Comparison of ENCODE assay signal across 8 mouse cellular contexts in the genomic region with DNA sequence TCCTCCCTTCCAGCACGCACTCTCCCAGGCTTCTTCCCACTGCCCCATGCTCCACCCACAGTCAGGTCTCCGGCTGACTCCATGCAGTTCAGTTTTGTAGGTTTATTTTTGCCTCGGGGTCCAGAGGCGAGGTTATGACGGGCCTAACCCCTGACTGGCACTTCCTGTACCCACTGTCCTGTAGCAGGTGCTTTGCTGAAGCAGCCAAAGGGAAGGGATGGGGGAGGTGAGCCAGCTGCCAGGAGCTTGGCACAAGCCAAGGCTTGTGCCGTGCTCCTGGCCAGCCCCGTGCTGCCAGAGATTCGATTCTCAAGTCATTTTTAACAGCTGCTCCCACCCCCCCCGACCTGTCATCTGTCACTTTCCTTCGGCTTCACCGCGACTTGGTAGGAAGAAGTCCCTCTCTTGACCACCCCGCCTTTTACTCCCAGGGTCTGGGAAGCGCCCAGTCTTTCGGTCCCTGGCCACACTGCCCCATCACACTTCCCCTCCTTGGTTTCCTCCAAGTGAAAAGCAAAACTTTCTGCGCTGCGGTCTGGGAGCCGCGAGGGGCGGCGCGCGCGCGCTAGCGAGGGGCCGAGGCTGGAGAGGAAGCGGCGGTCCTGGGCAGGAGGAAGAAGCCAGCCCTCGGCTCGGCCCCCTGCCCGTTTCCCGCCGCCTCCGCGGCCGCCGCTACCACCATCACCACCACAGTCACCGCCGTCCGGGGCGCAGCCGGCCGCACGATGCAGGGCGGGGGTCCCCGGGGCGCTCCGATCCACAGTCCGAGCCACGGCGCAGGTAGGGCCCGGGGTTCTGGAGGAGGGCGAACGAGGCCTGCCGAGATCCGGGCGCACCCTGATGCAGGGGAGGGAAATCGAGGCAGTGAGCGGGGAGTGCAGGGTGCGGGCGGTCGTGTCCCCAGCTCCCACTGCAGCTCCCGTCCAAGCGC. TPM values are rescaled to one million over a fixed set of nuclear protein-coding genes. Genes with fewer than 3 reads are reported as not detected.
DNase-seq lines count a peak whose midpoint lies in the region; ATAC-seq and TF ChIP-seq lines count a peak whose summit lies in the region.

TSS of gene Disc1 (plus strand) at position 691 of the 931 bp plus-strand sequence.

- H3K9ac ChIP-seq in forebrain, postnatal 0 days: peak within 1 kb of the TSS; percentile 62
- H3K9ac ChIP-seq in limb, embryonic 11.5 days (ENCODE audit: low read length): peak within 1 kb of the TSS; percentile 65
- H3K9ac ChIP-seq in stomach, embryonic 15.5 days: peak within 1 kb of the TSS; percentile 78

- TF ChIP-seq CTCF in forebrain, postnatal 0 days (IDR thresholded peaks at IDR 0.05; ENCODE audit: low read depth): peak; percentile 1; the same call in 1 of the 2 replicates

- H3K36me3 ChIP-seq in forebrain, postnatal 0 days (ENCODE audit: insufficient read depth): no peaks in the 10 kb centered on the region
- H3K36me3 ChIP-seq in limb, embryonic 11.5 days (ENCODE audit: control insufficient read depth, insufficient read depth, low read length): no peaks in the 10 kb centered on the region
- no peaks in the 10 kb centered on the region for H3K36me3 ChIP-seq in midbrain, embryonic 10.5 days
- H3K36me3 ChIP-seq in stomach, embryonic 15.5 days: no peaks in the 10 kb centered on the region

- WGBS in forebrain, postnatal 0 days: 4% methylated on average over 56 of the region's 65 CpGs
- 2% methylated on average over 63 of the region's 65 CpGs for WGBS in limb, embryonic 11.5 days
- WGBS in midbrain, embryonic 10.5 days: 3% methylated on average over 65 of the region's 65 CpGs
- WGBS in stomach, embryonic 15.5 days: 1% methylated on average over 65 of the region's 65 CpGs

- H3K27ac ChIP-seq in forebrain, postnatal 0 days (ENCODE audit: low read depth, low read length): peak within 1 kb of the TSS; percentile 71; the same call in 1 of the 2 replicates
- no peak within 1 kb of the TSS for H3K27ac ChIP-seq in limb, embryonic 11.5 days (replicated peaks; ENCODE audit: low read depth, low read length)
- peak within 1 kb of the TSS; percentile 69 for H3K27ac ChIP-seq in midbrain, embryonic 10.5 days (replicated peaks)
- peak within 1 kb of the TSS; percentile 80 for H3K27ac ChIP-seq in stomach, embryonic 15.5 days

- no peaks in the 10 kb centered on the region for H3K9me3 ChIP-seq in forebrain, postnatal 0 days (ENCODE audit: low read length)
- H3K9me3 ChIP-seq in limb, embryonic 11.5 days (ENCODE audit: control insufficient read depth, low read length): no peaks in the 10 kb centered on the region
- peaks cover 5% of the 10 kb centered on the region; the same call in 1 of the 2 replicates for H3K9me3 ChIP-seq in midbrain, embryonic 10.5 days (replicated peaks)
- H3K9me3 ChIP-seq in stomach, embryonic 15.5 days: no peaks in the 10 kb centered on the region

- DNase-seq in layer of hippocampus, postnatal 10 days (ENCODE audit: low spot score in 2 of 2): peak; percentile 47 to 66
- DNase-seq in layer of hippocampus, adult 18-20 months (ENCODE audit: low spot score in 2 of 2): no peak
- DNase-seq in adrenal gland, postnatal 36 days: peak; percentile 61 to 62
- no peak for DNase-seq in forebrain, postnatal 0 days
- peak; percentile 63 for DNase-seq in limb, embryonic 11.5 days (ENCODE audit: low spot score)
- peak; percentile 54 for DNase-seq in midbrain, embryonic 10.5 days (ENCODE audit: low spot score)

- H3K4me2 ChIP-seq in forebrain, postnatal 0 days (ENCODE audit: low read depth): peak within 1 kb of the TSS; percentile 97
- H3K4me2 ChIP-seq in limb, embryonic 11.5 days (ENCODE audit: low read depth, severe bottlenecking): peak within 1 kb of the TSS; percentile 92
- peak within 1 kb of the TSS; percentile 97 for H3K4me2 ChIP-seq in stomach, embryonic 15.5 days

- H3K4me3 ChIP-seq in forebrain, postnatal 0 days (ENCODE audit: low read depth, low read length): peak within 1 kb of the TSS; percentile 59
- peak within 1 kb of the TSS; percentile 58 for H3K4me3 ChIP-seq in limb, embryonic 11.5 days (ENCODE audit: low read depth, low read length)
- peak within 1 kb of the TSS; percentile 65 for H3K4me3 ChIP-seq in midbrain, embryonic 10.5 days
- peak within 1 kb of the TSS; percentile 72 for H3K4me3 ChIP-seq in stomach, embryonic 15.5 days (replicated peaks)

- no peaks in the 10 kb centered on the region for H3K4me1 ChIP-seq in forebrain, postnatal 0 days (ENCODE audit: insufficient read depth)
- peaks cover 3% of the 10 kb centered on the region; the same call in 1 of the 2 replicates for H3K4me1 ChIP-seq in limb, embryonic 11.5 days (ENCODE audit: control insufficient read depth, insufficient read depth, low read length)
- peaks cover 13% of the 10 kb centered on the region for H3K4me1 ChIP-seq in midbrain, embryonic 10.5 days
- H3K4me1 ChIP-seq in stomach, embryonic 15.5 days: peaks cover 5% of the 10 kb centered on the region; the same call in 1 of the 2 replicates

- peaks cover 22% of the 10 kb centered on the region for H3K27me3 ChIP-seq in forebrain, postnatal 0 days (ENCODE audit: insufficient read depth, low read length)
- H3K27me3 ChIP-seq in limb, embryonic 11.5 days (ENCODE audit: control insufficient read depth, insufficient read depth, low read length): peaks cover 31% of the 10 kb centered on the region
- H3K27me3 ChIP-seq in midbrain, embryonic 10.5 days (ENCODE audit: low read depth, poor library complexity, severe bottlenecking): peaks cover 44% of the 10 kb centered on the region
- peaks cover 8% of the 10 kb centered on the region for H3K27me3 ChIP-seq in stomach, embryonic 15.5 days (replicated peaks)

- peak; percentile 56 for ATAC-seq in forebrain, postnatal 0 days
- ATAC-seq in hematopoietic stem cell, adult 5-6 weeks (replicated peaks in 1 of 2; ENCODE audit: insufficient read depth in 1 of 2, low FRiP score in 2 of 2, low TSS enrichment in 1 of 2, low read depth in 1 of 2, poor library complexity in 2 of 2, severe bottlenecking in 2 of 2): peak; percentile 30 to 37
- ATAC-seq in limb, embryonic 11.5 days (ENCODE audit: insufficient number of reproducible peaks, low FRiP score, low TSS enrichment, low read depth): peak; percentile 65; the same call in 1 of the 2 replicates
- peak; percentile 21; the same call in 1 of the 2 replicates for ATAC-seq in stomach, embryonic 15.5 days (ENCODE audit: insufficient read depth, low FRiP score, low read depth)

RNA-seq across cellular contexts. Expression of gene Disc1, which starts in this region (rescaled TPM):
- total RNA-seq in layer of hippocampus, postnatal 10 days (2021): 1 to 10 TPM; 4.7 to 5.2 TPM
- total RNA-seq in layer of hippocampus, adult 18-20 months (2021): 1 to 10 TPM; 4.3 to 4.6 TPM
- 1 to 10 TPM; 1.2 to 1.8 TPM for total RNA-seq in adrenal gland, postnatal 36 days (2021)
- total RNA-seq in forebrain, postnatal 0 days (2014; rRNA removed): 2.8 and 6.4 TPM in 2 replicates
- 0.58 and 0.73 TPM in 2 replicates for polyA plus RNA-seq in forebrain, postnatal 0 days (2015; fragmentation: Nextera tagmentation; extraction: Ambion mirVana)
- total RNA-seq in hematopoietic stem cell, adult 5-6 weeks (2017): 2.9 and 4.4 TPM in 2 replicates
- polyA plus RNA-seq in limb, embryonic 11.5 days (2014; fragmentation: Nextera tagmentation; extraction: Ambion mirVana): 0.96 and 1.0 TPM in 2 replicates
- 1.4 and 2.0 TPM in 2 replicates for polyA plus RNA-seq in midbrain, embryonic 10.5 days (2016; fragmentation: Nextera tagmentation; extraction: Ambion mirVana)
- polyA plus RNA-seq in stomach, embryonic 15.5 days (2015; fragmentation: Nextera tagmentation; extraction: Ambion mirVana): 1.7 and 2.3 TPM in 2 replicates

Comparison
In these comparisons a context has a peak if more than half of its experiments do, and no peak if none do; other contexts are left out.
1. DNase-seq: peak in layer of hippocampus, postnatal 10 days (2 of 2), adrenal gland, postnatal 36 days (2 of 2), limb, embryonic 11.5 days (single experiment) and midbrain, embryonic 10.5 days (single experiment); none in layer of hippocampus, adult 18-20 months (0 of 2) and forebrain, postnatal 0 days (single experiment).
2. Peak in every context shown above with its lines, with median percentiles within 50 percentile points of each other: ATAC-seq, H3K4me2 ChIP-seq, H3K4me3 ChIP-seq and H3K9ac ChIP-seq.